Mouse (Mus musculus): ENCODE measurements around the gene C2cd4a.
A peak's percentile ranks its signal among the peaks of the same experiment; 100 is the strongest.

C2cd4a gene

GRCm38 (mm10) chr9:67783925-67784324 is 48.2 kb downstream of the C2cd4a start:
- DNase-seq, result peak; percentile 6

DNA sequence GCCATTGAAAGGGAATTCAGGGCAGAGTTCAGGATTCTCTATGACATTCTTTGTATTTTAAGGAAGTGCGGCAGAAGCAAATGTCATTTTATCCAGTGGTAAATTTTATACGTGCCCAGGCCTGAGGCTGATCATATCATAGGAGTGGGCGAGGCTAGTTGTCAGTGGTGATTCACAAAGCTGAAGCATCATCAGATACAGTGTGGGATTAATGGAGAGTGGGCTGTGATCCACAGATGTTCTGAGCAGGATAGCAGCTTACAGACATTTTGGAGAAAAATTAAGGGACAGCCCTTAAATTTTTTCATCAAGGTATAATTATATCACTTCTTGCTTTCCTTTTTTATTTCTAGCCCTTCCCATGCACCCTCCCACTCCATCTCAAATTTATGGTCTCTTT is 48.7 kb downstream of the C2cd4a start:
- DNase-seq, result no peak

DNA sequence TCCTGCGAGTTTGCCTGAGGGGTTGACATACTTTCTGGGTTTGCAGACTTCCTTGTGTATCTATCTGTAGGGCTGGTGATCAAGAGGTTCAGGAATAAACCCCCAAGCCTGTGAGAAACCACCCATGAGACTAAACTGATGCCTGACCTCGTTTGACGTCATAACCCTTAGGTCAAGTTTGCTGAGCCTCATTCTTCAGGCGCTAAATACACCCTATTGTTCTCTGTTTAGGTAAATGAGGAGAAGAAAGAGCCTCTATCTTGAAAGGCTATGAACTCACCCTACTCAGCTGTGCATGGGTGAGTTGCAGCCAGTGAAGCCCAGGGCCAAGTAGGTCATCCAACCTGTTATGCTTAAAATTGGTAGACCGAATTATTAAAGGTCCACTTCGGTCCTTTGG is 49.3 kb downstream of the C2cd4a start:
- no peak for DNase-seq
